Mouse (Mus musculus): ENCODE data around the gene Hmox1. TPM values are rescaled to one million over a fixed set of nuclear protein-coding genes. Genes with fewer than 3 reads are reported as not detected.

Gene Hmox1
- total and polyA plus RNA-seq, 2 experiments from 2014 or later = 10.5 to 14.4 TPM

DNA sequence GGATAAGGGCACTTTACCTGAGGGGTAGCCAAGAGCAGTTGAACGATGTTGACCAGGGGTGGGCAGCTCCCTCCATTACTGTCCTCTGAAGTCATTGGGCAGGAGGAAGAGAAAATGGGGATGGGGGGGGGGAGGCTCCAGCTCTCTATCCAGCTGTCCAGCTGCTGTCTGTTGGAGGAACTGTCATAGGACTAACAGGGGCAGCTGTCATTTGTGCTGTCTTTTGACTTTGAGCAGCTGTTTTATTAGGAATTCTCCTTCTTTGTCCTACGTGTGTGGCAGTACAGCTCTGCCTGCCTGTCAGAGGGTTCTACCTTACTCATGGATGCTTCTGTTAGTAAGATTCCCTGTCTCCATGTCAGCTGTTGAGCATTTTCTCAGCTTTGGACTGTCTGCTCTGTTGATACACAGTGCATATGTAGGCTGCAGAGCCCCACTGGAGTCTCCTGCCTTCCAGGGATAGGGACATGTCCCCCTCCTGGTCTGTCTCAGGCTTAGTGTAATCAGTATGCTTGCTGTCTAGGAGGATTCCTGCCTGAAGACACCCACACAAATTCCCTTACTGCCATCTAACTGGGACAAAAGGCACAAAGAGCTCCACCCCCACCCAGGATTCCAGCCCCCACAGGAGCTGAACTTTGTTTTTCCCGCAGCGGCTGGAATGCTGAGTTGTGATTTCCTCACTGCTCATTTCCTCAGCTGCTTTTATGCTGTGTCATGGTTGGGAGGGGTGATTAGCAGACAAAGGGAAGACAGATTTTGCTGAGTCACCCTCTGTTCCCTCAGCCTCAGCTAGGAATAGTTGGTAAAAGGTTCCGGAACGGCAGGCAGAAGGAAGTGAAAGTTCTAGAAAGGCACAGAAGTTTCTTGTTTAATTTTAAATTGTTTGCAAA lies 4.2 kb upstream of the Hmox1 start:
- ATAC-seq = peak; percentile 70
- H3K27ac ChIP-seq (ENCODE audit: low read depth, low read length) = 0 out of 2 replicates have a peak overlapping the region, but pooled peaks have one; percentile 21
- H3K9ac ChIP-seq = 0 out of 2 replicates have a peak overlapping the region, but pooled peaks have one; percentile 3
- peaks cover 10% of the 10 kb centered on the region for H3K4me1 ChIP-seq (ENCODE audit: insufficient read depth)
- H3K36me3 ChIP-seq (ENCODE audit: insufficient read depth) = no peaks in the 10 kb centered on the region
- WGBS = 25% methylated on average over 6 of the region's 6 CpGs
- DNase-seq = peak; percentile 87
- peak overlapping the region; percentile 29 for H3K4me2 ChIP-seq (ENCODE audit: low read depth)
- no peak for TF ChIP-seq CTCF (IDR thresholded peaks at IDR 0.05; ENCODE audit: low read depth)
- H3K4me3 ChIP-seq (ENCODE audit: low read depth, low read length) = no peak overlapping the region
- H3K9me3 ChIP-seq (ENCODE audit: low read length) = no peaks in the 10 kb centered on the region
- H3K27me3 ChIP-seq (ENCODE audit: insufficient read depth, low read length) = no peaks in the 10 kb centered on the region

DNA sequence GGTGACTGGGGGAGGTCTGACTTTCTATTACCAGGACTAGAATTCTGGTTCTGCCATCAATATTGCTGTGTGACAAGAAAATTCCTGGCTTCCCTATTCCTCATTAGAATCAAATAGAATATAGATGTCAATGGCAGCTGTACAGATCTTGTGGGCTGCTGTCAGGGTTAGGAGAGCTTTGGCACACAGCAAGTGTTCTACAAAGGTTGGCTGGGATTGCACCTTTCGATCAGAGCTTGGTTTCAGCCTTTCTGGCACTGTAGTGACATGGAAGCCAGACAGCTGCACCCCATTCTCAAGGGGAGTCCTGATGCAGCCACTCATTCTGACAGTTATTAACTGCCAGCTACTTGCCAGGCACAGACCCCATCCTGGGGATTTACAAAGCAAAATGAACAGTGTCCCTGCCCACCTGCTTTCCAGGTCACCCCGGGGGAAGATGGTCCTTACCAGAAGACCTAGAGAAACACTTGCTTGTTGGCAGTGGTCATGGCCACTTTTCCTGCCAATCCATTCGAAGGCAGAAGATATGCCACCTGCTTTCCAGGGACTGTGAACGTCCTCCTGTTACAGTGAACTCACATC lies 2.5 kb upstream of the Hmox1 start:
- Histone ChIP-seq H3K4me1 (ENCODE audit: insufficient read depth) (peaks cover 10% of the 10 kb centered on the region), H3K9me3 (ENCODE audit: low read length) (no peaks in the 10 kb centered on the region), H3K27me3 (ENCODE audit: insufficient read depth, low read length) (no peaks in the 10 kb centered on the region), H3K4me3 (ENCODE audit: low read depth, low read length) (no peak overlapping the region), H3K36me3 (ENCODE audit: insufficient read depth) (no peaks in the 10 kb centered on the region), H3K4me2 (ENCODE audit: low read depth) (no peak overlapping the region), H3K9ac (no peak overlapping the region), H3K27ac (ENCODE audit: low read depth, low read length) (no peak overlapping the region)
- DNase-seq (no peak), ATAC-seq (no peak)
- 82% methylated on average over 4 of the region's 4 CpGs for WGBS
- no peak for TF ChIP-seq CTCF (IDR thresholded peaks at IDR 0.05; ENCODE audit: low read depth)

DNA sequence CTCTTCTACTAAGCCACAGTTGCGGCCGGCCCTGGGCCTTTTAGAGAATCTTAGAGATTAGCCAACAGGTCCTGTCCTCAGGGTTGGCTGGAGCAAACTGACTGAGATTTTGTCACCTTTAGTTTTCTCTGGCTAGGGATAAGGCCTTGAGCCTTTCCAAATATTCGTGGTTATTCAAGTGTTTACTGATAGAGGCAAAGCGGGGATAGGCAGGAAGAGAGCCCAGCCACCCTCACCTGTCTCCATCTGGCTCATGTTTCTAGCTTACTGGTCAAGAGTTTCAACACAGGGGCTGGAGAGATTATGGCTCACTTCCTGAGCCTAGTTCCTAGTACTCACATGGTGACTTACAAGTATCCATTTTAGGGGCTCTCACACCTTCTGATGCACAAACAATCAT lies 9.5 kb downstream of the Hmox1 start:
- H3K4me2 ChIP-seq (ENCODE audit: low read depth) = no peak overlapping the region
- 88% methylated on average over 4 of the region's 4 CpGs for WGBS
- no peak overlapping the region for H3K9ac ChIP-seq
- no peak overlapping the region for H3K27ac ChIP-seq (ENCODE audit: low read depth, low read length)
- no peaks in the 10 kb centered on the region for H3K27me3 ChIP-seq (ENCODE audit: insufficient read depth, low read length)
- H3K9me3 ChIP-seq (ENCODE audit: low read length) = no peaks in the 10 kb centered on the region
- H3K36me3 ChIP-seq (ENCODE audit: insufficient read depth) = no peaks in the 10 kb centered on the region
- H3K4me3 ChIP-seq (ENCODE audit: low read depth, low read length) = no peak overlapping the region
- DNase-seq (no peak), ATAC-seq (no peak)
- TF ChIP-seq CTCF (IDR thresholded peaks at IDR 0.05; ENCODE audit: low read depth) = no peak
- no peaks in the 10 kb centered on the region for H3K4me1 ChIP-seq (ENCODE audit: insufficient read depth)

DNA sequence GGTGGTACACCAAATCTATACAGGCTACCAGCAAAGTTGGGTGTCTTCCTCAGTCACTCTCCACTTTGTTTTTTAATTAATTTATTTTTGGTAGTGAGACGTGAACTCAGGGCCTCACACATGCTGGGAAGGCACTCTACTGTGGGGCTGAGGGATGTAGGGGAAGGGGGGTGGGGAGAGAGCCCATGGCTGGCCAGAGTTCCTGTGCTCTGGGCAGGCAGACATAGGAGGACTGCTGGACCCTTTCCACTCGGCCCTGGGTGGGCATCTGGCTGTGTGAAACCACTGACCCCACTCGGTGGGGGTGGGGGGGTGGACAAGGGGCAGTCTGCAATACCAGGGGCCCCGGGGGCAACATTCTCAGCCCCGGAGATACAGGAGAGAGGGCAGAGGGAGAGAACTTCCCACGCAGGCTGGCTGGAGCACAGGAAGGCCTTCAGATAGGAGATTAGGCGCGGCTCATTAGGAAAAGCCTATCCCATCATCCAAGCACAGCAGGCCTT lies 10.0 kb downstream of the Hmox1 start:
- Histone ChIP-seq H3K9ac (no peak overlapping the region), H3K4me2 (ENCODE audit: low read depth) (no peak overlapping the region), H3K4me3 (ENCODE audit: low read depth, low read length) (no peak overlapping the region), H3K27ac (ENCODE audit: low read depth, low read length) (no peak overlapping the region), H3K9me3 (ENCODE audit: low read length) (no peaks in the 10 kb centered on the region), H3K36me3 (ENCODE audit: insufficient read depth) (no peaks in the 10 kb centered on the region), H3K27me3 (ENCODE audit: insufficient read depth, low read length) (no peaks in the 10 kb centered on the region), H3K4me1 (ENCODE audit: insufficient read depth) (no peaks in the 10 kb centered on the region)
- DNase-seq (no peak), ATAC-seq (no peak)
- 53% methylated on average over 8 of the region's 8 CpGs for WGBS
- TF ChIP-seq CTCF (IDR thresholded peaks at IDR 0.05; ENCODE audit: low read depth) = no peak

DNA sequence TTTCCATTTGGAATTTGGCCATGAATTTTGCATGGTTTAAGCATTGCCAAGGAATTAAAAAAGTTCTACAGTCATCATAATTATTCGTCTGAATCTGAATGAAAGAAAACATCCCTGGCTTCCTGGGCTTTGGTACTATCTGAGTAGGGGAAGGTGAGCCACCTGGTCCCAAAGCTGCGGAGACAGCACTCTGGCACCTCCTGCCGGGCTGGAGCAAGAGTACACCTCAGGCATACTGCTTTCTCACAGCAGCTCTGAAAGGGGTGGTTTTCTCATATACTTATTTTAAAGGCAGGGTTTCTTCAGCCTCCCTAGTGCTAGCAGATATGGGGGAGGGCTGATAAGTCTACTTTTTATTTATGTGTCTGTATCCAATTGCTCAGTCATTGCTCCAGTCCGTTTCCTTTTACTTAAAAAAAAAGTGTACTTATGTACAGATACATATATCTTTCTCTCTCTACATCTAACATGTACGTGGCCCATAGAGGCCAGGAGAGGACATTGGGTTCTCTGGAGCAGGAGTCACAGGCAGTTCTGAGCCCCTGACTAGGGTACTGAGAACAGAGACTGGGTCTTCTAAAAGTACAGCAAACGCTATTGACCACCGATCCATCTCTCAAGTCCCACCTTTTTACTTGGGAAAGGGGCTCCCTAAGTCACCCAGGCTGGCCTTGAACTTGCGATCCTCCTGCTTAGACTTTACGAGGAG lies 15.3 kb downstream of the Hmox1 start:
- Histone ChIP-seq H3K9me3 (ENCODE audit: low read length) (no peaks in the 10 kb centered on the region), H3K4me3 (ENCODE audit: low read depth, low read length) (peak overlapping the region; percentile 67), H3K4me2 (ENCODE audit: low read depth) (peak overlapping the region; percentile 78), H3K36me3 (ENCODE audit: insufficient read depth) (peaks cover 11% of the 10 kb centered on the region; the same call in 1 of the 2 replicates), H3K27me3 (ENCODE audit: insufficient read depth, low read length) (no peaks in the 10 kb centered on the region), H3K9ac (peak overlapping the region; percentile 62), H3K4me1 (ENCODE audit: insufficient read depth) (peaks cover 7% of the 10 kb centered on the region; the same call in 1 of the 2 replicates), H3K27ac (ENCODE audit: low read depth, low read length) (peak overlapping the region; percentile 91)
- DNase-seq (peak; percentile 85), ATAC-seq (peak; percentile 78)
- WGBS = 1% methylated on average over 9 of the region's 9 CpGs
- peak; percentile 82 for TF ChIP-seq CTCF (IDR thresholded peaks at IDR 0.05; ENCODE audit: low read depth)

DNA sequence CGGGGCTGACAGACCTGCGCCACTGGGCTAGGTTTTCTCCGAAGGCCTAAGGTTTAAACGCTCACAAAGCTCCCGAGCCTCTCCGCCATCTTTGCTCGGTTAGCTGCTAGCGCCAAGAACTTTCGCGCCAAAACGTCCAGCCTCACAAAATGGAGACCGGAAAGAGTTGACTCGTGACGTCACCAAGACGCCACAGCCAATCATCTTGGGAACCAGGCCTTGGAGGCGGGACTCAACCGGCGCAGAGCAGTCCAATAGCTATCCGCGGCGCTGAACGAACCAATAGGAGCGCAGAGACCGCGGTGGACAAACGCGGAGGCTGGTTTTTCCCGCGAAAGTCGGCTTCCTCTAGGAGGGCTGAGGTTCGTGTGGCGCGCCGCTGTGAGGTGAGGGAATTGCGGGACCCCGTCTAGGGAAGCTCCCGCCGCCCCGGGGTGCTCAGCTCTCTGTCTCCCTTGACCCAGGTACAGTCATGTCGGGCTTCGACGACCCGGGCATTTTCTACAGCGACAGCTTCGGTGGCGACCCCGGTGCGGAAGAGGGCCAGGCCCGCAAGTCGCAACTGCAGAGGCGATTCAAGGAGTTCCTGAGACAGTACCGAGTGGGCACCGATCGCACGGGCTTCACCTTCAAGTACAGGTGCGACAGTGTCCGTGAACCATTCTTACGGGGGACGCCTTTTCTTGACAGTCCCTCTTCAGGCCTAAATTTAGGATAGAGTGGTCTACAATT lies 16.0 kb downstream of the Hmox1 start, which contains the start of gene Mcm5:
Gene Mcm5 (plus strand): TSS at position 334 of the 732 bp plus-strand sequence.
- TF ChIP-seq CTCF (IDR thresholded peaks at IDR 0.05; ENCODE audit: low read depth) = no peak
- Histone ChIP-seq H3K4me2 (ENCODE audit: low read depth) (peak within 1 kb of the TSS; percentile 78), H3K36me3 (ENCODE audit: insufficient read depth) (peaks cover 11% of the 10 kb centered on the region; the same call in 1 of the 2 replicates), H3K4me3 (ENCODE audit: low read depth, low read length) (peak within 1 kb of the TSS; percentile 67), H3K27ac (ENCODE audit: low read depth, low read length) (peak within 1 kb of the TSS; percentile 91), H3K4me1 (ENCODE audit: insufficient read depth) (peaks cover 7% of the 10 kb centered on the region; the same call in 1 of the 2 replicates), H3K27me3 (ENCODE audit: insufficient read depth, low read length) (no peaks in the 10 kb centered on the region), H3K9me3 (ENCODE audit: low read length) (no peaks in the 10 kb centered on the region), H3K9ac (peak within 1 kb of the TSS; percentile 62)
- DNase-seq (peak; percentile 100), ATAC-seq (peak; percentile 99)
- WGBS = 2% methylated on average over 59 of the region's 59 CpGs

Measured in forebrain, postnatal 0 days (tissue).